Mouse (Mus musculus): ENCODE measurements around the gene Cdc42. TPM values are rescaled to one million over a fixed set of nuclear protein-coding genes. Genes with fewer than 3 reads are reported as not detected.
A peak's percentile ranks its signal among the peaks of the same experiment; 100 is the strongest.

Cdc42 gene
- polyA plus RNA-seq, 1 experiment: 133 TPM

- TF ChIP-seq POLR2A (IDR thresholded peaks at IDR 0.05; ENCODE audit: borderline replicate concordance, control insufficient read depth, low read depth, low read length): no peak
- TF ChIP-seq CTCF (IDR thresholded peaks at IDR 0.05; ENCODE audit: control insufficient read depth, insufficient read depth, low read length): no peak
- Histone ChIP-seq H3K27ac (ENCODE audit: control insufficient read depth, insufficient read depth, low read depth, low read length, poor library complexity) (no peak overlapping the region), H3K4me3 (replicated peaks; ENCODE audit: control insufficient read depth, low read depth, low read length) (no peak overlapping the region), H3K4me1 (ENCODE audit: control insufficient read depth, insufficient read depth, low read length) (peaks cover 2% of the 10 kb centered on the region; the same call in 1 of the 2 replicates)
- 35% methylated on average over 2 of the region's 2 CpGs for WGBS
Observed at GRCm38 (mm10) chr4:137345112-137345511, 12.4 kb downstream of the Cdc42 start.

- TF ChIP-seq POLR2A (IDR thresholded peaks at IDR 0.05; ENCODE audit: borderline replicate concordance, control insufficient read depth, low read depth, low read length): no peak
- TF ChIP-seq CTCF (IDR thresholded peaks at IDR 0.05; ENCODE audit: control insufficient read depth, insufficient read depth, low read length): no peak
- H3K4me3 ChIP-seq (replicated peaks; ENCODE audit: control insufficient read depth, low read depth, low read length): no peak overlapping the region
- no peak overlapping the region for H3K27ac ChIP-seq (ENCODE audit: control insufficient read depth, insufficient read depth, low read depth, low read length, poor library complexity)
- peaks cover 4% of the 10 kb centered on the region for H3K4me1 ChIP-seq (ENCODE audit: control insufficient read depth, insufficient read depth, low read length)
- 29% methylated on average over 1 of the region's 1 CpGs for WGBS
Observed at GRCm38 (mm10) chr4:137342816-137343215, 14.7 kb downstream of the Cdc42 start.

- Histone ChIP-seq H3K27ac (ENCODE audit: control insufficient read depth, insufficient read depth, low read depth, low read length, poor library complexity) (no peak overlapping the region), H3K4me1 (ENCODE audit: control insufficient read depth, insufficient read depth, low read length) (peaks cover 3% of the 10 kb centered on the region), H3K4me3 (replicated peaks; ENCODE audit: control insufficient read depth, low read depth, low read length) (no peak overlapping the region)
- no peak for TF ChIP-seq POLR2A (IDR thresholded peaks at IDR 0.05; ENCODE audit: borderline replicate concordance, control insufficient read depth, low read depth, low read length)
- TF ChIP-seq CTCF (IDR thresholded peaks at IDR 0.05; ENCODE audit: control insufficient read depth, insufficient read depth, low read length): no peak
- 38% methylated on average over 1 of the region's 1 CpGs for WGBS
Observed at GRCm38 (mm10) chr4:137339415-137339814, 18.1 kb downstream of the Cdc42 start.

- Histone ChIP-seq H3K4me1 (ENCODE audit: control insufficient read depth, insufficient read depth, low read length) (peaks cover 2% of the 10 kb centered on the region), H3K4me3 (replicated peaks; ENCODE audit: control insufficient read depth, low read depth, low read length) (no peak overlapping the region), H3K27ac (ENCODE audit: control insufficient read depth, insufficient read depth, low read depth, low read length, poor library complexity) (no peak overlapping the region)
- no peak for TF ChIP-seq POLR2A (IDR thresholded peaks at IDR 0.05; ENCODE audit: borderline replicate concordance, control insufficient read depth, low read depth, low read length)
- no peak for TF ChIP-seq CTCF (IDR thresholded peaks at IDR 0.05; ENCODE audit: control insufficient read depth, insufficient read depth, low read length)
- WGBS: 85% methylated on average over 5 of the region's 5 CpGs
Observed at GRCm38 (mm10) chr4:137336468-137336867, 21.1 kb downstream of the Cdc42 start.

- Histone ChIP-seq H3K4me3 (replicated peaks; ENCODE audit: control insufficient read depth, low read depth, low read length) (no peak overlapping the region), H3K27ac (ENCODE audit: control insufficient read depth, insufficient read depth, low read depth, low read length, poor library complexity) (no peak overlapping the region), H3K4me1 (ENCODE audit: control insufficient read depth, insufficient read depth, low read length) (no peaks in the 10 kb centered on the region)
- TF ChIP-seq CTCF (IDR thresholded peaks at IDR 0.05; ENCODE audit: control insufficient read depth, insufficient read depth, low read length): no peak
- no peak for TF ChIP-seq POLR2A (IDR thresholded peaks at IDR 0.05; ENCODE audit: borderline replicate concordance, control insufficient read depth, low read depth, low read length)
Observed at GRCm38 (mm10) chr4:137332051-137332450, 25.5 kb downstream of the Cdc42 start.

GRCm38 (mm10) chr4:137326494-137326893 lies 31.0 kb downstream of the Cdc42 start:
- Histone ChIP-seq H3K4me1 (ENCODE audit: control insufficient read depth, insufficient read depth, low read length) (no peaks in the 10 kb centered on the region; the same call in 1 of the 2 replicates), H3K4me3 (replicated peaks; ENCODE audit: control insufficient read depth, low read depth, low read length) (no peak overlapping the region), H3K27ac (ENCODE audit: control insufficient read depth, insufficient read depth, low read depth, low read length, poor library complexity) (no peak overlapping the region)
- TF ChIP-seq CTCF (IDR thresholded peaks at IDR 0.05; ENCODE audit: control insufficient read depth, insufficient read depth, low read length) (no peak), POLR2A (IDR thresholded peaks at IDR 0.05; ENCODE audit: borderline replicate concordance, control insufficient read depth, low read depth, low read length) (no peak)
- WGBS: 61% methylated on average over 3 of the region's 3 CpGs

GRCm38 (mm10) chr4:137324926-137325325 lies 32.6 kb downstream of the Cdc42 start:
- H3K27ac ChIP-seq (ENCODE audit: control insufficient read depth, insufficient read depth, low read depth, low read length, poor library complexity): no peak overlapping the region
- no peak for TF ChIP-seq POLR2A (IDR thresholded peaks at IDR 0.05; ENCODE audit: borderline replicate concordance, control insufficient read depth, low read depth, low read length)
- TF ChIP-seq CTCF (IDR thresholded peaks at IDR 0.05; ENCODE audit: control insufficient read depth, insufficient read depth, low read length): no peak
- no peak overlapping the region for H3K4me3 ChIP-seq (replicated peaks; ENCODE audit: control insufficient read depth, low read depth, low read length)
- no peaks in the 10 kb centered on the region; the same call in 1 of the 2 replicates for H3K4me1 ChIP-seq (ENCODE audit: control insufficient read depth, insufficient read depth, low read length)
- WGBS: 91% methylated on average over 6 of the region's 6 CpGs

- 90% methylated on average over 4 of the region's 4 CpGs for WGBS
- Histone ChIP-seq H3K4me1 (ENCODE audit: control insufficient read depth, insufficient read depth, low read length) (no peaks in the 10 kb centered on the region), H3K4me3 (replicated peaks; ENCODE audit: control insufficient read depth, low read depth, low read length) (no peak overlapping the region), H3K27ac (ENCODE audit: control insufficient read depth, insufficient read depth, low read depth, low read length, poor library complexity) (no peak overlapping the region)
- TF ChIP-seq POLR2A (IDR thresholded peaks at IDR 0.05; ENCODE audit: borderline replicate concordance, control insufficient read depth, low read depth, low read length) (no peak), CTCF (IDR thresholded peaks at IDR 0.05; ENCODE audit: control insufficient read depth, insufficient read depth, low read length) (0 out of 2 replicates have a peak, but pooled peaks have one; percentile 14)
Observed at GRCm38 (mm10) chr4:137316027-137316770, 41.3 kb downstream of the Cdc42 start.
